Mouse (Mus musculus) mouse trophoblast stem cell (cell line): ENCODE data around the gene Dnase2a.

Experiments used
- in situ Hi-C, 2 experiments: fragments of 300-500 bp; cut with MseI, MboI; formaldehyde crosslinking; loops; 2 replicates in 1 of 2; 3 replicates in 1 of 2; pipeline ENCODE4 v1.15.1; 2025

Gene Dnase2a

GRCm38 (mm10) chr8:84936962-84937546, 28.7 kb downstream of the Dnase2a start, which contains the start of gene Mast1:
Gene Mast1 (minus strand): TSS chr8:84937359.
- in situ Hi-C loops = no loop called here

DNA sequence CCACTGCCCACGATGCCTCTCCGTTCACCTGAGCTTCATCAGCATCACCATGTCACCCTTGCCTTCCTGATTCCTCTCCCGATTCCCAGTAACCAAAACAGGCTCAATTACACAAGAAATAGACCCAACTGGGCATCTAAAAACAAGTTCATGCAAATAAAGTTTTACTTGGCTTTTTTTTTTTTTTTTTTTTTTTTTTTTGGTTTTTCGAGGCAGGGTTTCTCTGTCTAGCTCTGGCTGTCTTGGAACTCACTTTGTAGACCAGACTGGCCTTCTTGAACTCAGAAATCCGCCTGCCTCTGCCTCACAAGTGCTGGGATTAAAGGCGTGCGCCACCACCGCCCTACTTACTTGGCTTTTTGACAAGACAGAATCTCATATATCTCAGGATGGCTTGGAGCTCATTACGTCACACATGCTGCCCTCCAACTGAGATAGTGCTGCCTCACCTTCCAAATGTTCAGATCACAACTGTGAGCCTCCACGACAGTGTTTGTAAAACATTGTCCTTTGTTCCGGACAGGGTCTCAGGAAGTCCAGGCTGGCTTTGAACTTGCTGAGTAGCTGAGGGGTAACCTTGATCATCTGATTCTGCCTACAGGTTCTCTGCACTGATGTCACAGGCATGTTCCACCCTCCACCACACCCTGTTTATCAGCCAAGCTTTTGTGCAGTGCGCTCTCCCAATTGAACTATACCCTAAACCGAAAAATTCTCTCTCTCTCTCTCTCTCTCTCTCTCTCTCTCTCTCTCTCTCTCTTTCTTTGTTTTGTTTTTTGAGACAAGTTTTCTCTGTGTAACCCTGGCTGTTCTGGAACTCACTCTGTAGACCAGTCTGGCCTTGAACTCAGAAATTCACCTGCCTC, 29.5 kb downstream of the Dnase2a start:
- in situ Hi-C loops = no loop called here

DNA sequence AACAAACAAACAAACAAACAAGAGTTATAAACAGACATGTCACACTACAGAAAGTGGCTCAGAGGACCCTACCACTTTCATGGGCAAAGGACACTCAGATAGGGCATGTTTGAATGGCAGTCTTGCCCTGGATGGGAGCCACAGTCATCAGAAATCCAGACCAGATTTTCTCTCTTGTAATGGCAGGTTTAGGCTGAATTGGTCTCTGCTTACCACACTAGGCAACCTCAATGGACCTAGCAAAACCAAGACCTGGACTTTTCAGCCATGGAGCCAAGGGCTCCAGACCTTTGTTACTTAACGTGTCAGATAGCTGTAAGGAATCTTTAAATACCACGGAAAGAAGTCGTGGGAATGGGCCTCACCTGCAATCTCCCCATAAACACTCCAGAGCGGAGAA, 35.3 kb downstream of the Dnase2a start:
- in situ Hi-C loops = no loop called here

DNA sequence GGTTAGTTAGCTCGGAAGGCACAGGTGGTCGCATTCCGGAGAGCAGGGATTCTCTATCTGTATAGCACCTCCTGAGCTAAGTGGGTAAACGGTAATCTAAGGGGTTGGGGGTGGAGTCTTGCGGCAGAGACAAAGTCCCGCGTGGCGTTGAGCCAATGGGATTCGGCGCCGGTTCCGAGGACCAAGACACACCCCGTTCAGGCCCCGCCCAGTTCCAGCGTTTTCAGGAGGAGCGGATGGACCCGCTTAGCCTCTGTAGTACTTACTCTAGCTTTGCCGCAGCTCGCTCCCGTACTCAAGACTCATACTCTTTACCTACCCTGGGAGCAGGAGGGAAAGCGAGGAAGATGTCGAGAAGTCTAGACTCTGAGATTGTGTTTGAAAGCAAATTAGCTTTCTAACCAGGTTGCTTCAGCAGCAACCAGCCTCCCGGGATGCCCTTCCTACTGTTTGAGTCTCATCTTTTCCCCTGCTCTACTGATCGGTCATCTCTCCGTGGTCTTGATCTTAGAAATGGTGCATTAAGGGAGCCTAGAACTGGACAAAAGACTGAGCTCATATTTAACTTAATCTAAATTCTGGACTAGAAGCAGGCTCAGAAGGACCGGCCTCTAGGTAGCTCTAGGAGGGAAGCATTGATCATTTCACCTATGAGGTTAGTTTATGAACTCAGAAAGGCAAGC, 36.3 kb downstream of the Dnase2a start:
- in situ Hi-C loops = no loop called here

GRCm38 (mm10) chr8:84945235-84945632, 36.9 kb downstream of the Dnase2a start:
- in situ Hi-C loops = no loop called here

DNA sequence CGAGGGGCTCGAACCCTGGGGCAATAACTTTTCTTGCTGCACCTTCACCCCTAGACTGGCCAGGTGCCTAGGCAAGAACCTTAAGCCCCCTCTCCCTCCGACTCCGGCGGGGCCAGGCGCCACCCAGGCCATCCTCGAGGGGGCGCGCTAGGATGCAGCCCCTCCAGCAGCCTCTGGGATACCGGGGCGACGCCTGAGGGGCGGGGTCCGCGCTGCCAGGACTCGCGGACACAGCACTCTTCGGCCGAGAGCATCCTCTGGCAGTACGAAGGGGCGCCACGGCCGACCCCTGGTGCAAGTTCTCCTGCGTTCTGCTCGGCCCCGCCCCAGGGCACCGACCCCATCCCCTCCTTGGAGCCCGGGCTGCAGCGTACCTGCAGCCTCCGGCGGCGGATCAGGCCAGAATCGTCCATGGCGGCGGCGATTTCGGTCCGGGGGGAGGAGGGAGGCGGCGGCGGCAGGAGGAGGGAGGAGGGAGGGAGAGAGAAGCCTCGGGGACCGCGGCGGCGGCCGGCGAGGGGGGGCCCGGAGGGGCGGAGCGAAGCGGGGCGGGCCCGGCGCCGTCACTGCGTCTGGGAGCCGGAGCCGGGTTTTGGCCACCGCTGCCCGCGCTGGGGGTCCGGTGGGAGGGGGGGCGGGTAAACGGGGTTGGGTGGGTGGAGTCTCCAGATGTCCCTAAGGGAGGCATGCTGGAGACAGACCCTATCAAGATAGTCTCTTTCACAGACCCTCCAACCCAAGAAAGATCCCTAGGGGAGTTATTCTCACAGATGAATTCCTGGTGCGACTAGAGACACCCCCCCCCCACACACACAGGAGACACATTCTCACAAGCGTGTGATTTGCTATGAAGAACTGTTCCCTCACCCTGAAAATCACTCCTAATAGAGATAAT, 37.5 kb downstream of the Dnase2a start:
- in situ Hi-C loops = no loop called here

DNA sequence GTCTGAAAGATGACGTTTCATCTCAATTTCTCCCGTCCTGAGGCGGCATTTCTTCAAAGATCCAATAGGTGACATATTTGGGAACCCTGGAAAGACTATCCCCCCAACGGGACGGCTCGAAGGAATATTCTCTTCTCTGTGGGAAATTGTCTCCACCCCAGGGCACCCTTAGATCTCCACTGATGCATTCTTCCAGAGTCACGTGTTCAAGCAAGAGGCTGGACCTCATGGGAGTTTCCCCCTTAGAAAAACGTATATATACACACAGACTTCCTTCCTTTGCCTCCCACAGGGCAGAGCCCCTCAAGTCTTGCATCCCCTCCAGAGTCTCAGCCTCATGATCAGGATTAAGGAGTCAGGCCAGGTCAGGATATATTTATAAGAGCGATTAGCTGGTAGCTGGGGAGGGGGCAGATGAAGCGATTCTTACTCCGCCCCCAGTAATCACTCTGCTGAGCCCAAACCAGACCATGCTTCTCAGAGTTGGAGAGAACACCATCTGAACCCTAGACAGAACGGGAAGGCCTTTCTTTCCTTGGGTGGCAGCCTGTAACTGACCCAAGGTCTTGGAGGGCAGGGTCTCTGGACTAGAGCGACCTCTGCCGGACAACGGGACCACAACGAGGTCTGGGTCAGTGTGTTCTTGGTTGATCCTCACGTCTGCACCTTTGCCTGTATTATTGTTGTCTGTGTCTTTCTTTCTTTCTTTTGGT, 38.3 kb downstream of the Dnase2a start, which contains the start of gene Rtbdn:
TSS of gene Rtbdn (plus strand) at position 464 of the 713 bp plus-strand sequence.
- in situ Hi-C loops = no loop called here

GRCm38 (mm10) chr8:84947241-84947545, 38.8 kb downstream of the Dnase2a start:
- in situ Hi-C loops = no loop called here

DNA sequence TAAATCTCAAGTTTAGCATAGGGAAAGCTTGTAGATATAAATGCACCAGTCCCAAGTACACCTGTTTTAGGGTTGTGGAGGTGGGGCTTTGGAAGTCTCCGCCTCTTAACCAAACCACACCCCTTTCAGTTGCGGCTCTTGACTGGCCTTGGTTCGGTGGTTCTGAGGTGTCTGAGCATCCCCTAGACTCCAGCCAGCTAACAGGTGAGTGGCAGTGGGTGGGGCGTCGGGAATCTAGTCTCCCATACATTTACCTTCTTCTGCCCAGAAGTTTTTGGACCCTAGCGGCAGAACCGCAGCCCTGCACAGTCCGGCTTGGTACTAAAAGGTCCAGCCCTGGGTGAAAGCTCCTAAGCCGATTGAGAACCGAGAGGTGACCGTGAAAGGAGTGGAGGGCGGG, 41.4 kb downstream of the Dnase2a start:
- in situ Hi-C loops = no loop called here

- in situ Hi-C loops = no loop called here
Measured at GRCm38 (mm10) chr8:84952612-84953255, 44.4 kb downstream of the Dnase2a start.

GRCm38 (mm10) chr8:84956768-84957167, 48.4 kb downstream of the Dnase2a start:
- in situ Hi-C loops = loop anchor here in 1 of 2 experiments (5.0 kb wide), 1 partner anchor 34 kb away; no protein-coding TSS in a partner anchor

- in situ Hi-C loops = loop anchor here in 1 of 2 experiments (5.0 kb wide), 1 partner anchor 38 kb away; no protein-coding TSS in a partner anchor
Measured at GRCm38 (mm10) chr8:84959811-84960210, 51.5 kb downstream of the Dnase2a start.

GRCm38 (mm10) chr8:84963952-84964351, 55.6 kb downstream of the Dnase2a start:
- in situ Hi-C loops = no loop called here

GRCm38 (mm10) chr8:84965731-84966291, 57.5 kb downstream of the Dnase2a start:
- in situ Hi-C loops = no loop called here

DNA sequence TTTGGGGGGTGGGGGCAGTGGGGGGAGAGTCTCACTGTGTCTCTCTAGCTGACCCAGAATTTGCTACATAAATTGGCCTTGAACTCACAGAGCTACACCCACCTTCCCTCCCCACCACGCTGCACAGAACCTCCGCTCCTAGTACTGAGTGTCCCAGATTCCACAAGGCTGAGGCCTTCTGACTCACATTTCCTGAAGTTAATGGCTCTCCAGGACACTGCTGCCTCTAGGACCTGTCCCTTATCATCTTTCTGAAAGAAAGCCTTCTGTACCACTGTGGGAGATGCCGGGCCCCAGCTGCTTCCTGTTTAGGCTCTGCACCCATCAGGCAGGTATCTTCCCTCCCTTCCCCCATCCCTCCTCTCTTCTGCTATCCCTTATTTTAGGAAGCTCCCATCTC, 58.2 kb downstream of the Dnase2a start:
- in situ Hi-C loops = no loop called here

DNA sequence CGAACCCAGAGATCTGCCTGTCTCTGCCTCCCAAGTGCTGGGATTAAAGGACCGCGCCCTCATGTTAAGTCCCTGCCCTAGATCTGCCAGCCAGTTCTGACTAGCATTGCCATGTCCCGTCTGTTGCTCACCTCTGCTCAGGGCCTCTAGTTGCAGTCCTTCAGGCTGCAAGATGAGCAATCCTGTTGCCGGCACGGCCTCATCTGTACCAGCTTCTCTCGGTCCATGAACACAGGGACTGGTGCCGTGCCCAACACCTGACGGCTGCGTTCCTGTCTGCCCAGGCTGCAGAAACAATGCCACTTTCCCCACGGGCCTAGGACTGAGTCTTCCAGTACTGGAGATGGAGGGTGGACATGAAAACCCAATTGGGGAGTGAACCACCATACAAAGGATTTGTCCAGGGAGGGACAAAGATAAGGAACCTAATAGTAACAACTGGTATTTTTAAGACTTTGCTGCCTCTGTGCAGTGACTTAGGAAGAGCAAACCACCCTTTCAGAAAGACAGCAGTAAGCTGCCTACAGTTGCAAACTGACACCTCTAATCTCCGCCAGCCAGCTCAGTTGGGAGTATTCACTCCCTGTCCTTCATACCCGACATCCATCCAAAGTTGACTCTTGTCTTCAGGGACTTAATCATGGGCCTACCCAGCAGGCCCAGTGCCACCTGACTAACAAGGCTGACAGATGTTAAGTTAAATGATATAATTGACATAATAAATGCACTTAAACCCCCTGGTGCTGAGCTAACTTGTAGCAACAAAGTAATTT, 59.4 kb downstream of the Dnase2a start:
- in situ Hi-C loops = no loop called here

DNA sequence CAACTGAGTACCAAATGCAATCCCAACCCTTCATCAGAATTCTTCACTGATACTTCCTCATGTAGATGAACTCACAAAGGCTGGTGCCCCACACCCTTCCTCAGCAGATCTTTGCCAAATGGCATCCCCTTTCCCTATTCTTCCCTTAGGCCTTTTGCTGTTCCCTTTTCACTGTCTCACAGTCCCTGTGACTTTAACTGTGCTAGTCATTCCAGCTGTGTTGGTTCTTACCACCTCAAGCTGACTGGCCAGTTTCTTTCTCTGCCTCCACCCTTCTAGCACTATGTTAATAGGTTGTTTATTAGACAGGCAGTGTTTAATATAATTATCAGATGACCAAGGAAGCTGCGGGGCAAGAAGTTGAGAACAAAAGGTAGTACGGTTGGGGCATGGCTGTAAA, 60.3 kb downstream of the Dnase2a start:
- in situ Hi-C loops = no loop called here

DNA sequence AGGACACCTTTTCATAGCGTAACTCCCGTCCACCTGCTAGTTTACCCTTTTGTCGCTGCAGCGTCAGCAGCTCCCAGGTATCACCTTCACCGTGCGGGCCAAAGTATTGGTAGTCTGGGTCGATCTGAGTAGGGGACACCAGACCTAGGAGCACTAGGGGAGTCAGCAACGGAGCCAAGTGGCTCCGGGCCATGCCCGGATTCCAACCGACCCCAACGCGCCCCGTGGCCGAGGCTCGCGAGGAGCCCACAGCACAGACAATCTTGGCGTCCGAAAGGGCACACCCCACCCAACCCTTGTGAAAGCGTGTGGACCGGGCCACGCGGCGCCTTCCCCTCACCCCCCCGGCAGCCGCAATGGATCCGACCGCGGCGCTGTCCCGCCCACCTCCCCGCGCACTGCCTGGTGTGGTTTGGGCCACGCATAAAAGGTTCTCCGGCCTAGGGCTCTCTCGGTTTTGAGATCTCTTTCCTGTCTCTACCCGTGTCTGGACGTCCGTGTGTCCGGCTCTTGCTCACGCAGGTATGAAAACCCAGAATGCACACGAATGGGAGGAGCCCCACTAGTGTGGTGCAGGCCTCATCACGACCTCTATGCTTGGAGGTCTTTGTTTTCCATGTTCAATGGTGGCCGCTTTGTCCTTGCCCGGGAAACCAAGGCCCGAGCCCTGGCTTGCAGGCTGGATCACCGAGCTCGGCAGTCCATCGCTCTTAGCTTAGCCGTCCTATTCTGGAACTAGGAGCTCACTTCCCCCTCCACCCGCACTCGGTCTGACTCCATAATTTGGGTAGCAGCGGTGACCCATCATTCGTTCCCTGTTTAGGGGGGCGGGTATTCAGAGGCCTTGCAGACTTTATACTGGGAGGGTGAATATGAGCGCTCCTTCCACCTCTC, 61.1 kb downstream of the Dnase2a start, which contains the start of the genes Gm49661, Prdx2 and Rnaseh2a:
TSS of gene Gm49661 (minus strand) at position 193 of the 894 bp plus-strand sequence.
TSS of gene Prdx2 (plus strand) at position 347 of the 894 bp plus-strand sequence.
TSS of gene Rnaseh2a (minus strand) at position 527 of the 894 bp plus-strand sequence.
- in situ Hi-C loops = no loop called here
